Mouse (Mus musculus) megakaryocyte progenitor cell, adult 5-6 weeks (primary cell): ENCODE measurements around the gene Bzw2. TPM values are rescaled to one million over a fixed set of nuclear protein-coding genes. Genes with fewer than 3 reads are reported as not detected.

ENCODE experiments used
- ATAC-seq: replicated peaks from 2 replicates; pipeline ENCODE4 v1.8.0; 2016; ENCODE audit warnings: mild to moderate bottlenecking, moderate TSS enrichment, inconsistent platforms; ENCODE audit not compliant: poor library complexity
- total RNA-seq, 2 experiments: library from RNA; stranded (forward) in 1 of 2; stranded (reverse) in 1 of 2; fragments of 157-497, 149-512 nt in 1 of 2; fragments of 200-1000 nt in 1 of 2; gene quantifications; 2 replicates each; pipeline versions ENCODE4 v1.2.3 to v1.2.4; 2015 to 2017

Bzw2 gene
- total RNA-seq, 2 experiments from 2014 or later: 111 to 156 TPM

DNA sequence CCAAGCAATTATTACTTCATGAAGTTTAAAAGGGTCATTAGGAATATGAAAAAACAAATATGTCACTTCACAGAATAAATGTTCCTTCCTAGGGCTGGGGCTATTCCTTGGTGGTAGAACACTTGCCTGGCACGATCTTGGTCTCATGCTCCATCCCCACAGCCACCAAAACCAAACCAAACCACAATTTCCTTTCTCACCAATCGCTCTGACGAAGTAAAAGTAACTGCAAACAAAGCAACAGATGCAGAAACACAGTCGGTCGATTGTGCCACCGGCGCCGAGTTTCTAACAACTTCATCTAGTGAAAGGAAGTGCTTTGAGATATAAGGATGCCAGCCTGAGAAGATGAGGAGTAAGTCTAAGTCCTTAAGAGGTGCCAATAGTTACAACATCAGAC, 21.6 kb downstream of the Bzw2 start:
- ATAC-seq: 0 out of 2 replicates have a peak, but pooled peaks have one; percentile 24

DNA sequence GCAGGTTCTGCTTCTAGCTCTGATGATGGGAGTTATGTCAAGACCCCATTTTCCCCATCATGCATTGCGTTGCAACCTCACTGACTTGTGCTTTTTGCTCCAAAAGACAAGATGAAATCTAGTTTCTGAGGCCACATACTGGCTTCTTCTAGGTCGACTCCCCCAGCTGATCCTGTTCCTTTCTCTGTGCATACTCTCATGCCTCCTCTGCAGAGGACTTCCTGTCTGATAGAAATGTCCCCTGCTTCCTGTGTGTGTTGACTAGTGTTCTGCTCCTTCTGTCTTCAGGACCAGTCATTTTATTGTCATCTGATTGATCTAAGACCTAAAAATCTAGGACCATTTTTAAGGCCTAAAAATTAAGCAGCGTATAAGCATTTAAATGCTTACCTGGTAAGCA, 22.5 kb downstream of the Bzw2 start:
- no peak for ATAC-seq

DNA sequence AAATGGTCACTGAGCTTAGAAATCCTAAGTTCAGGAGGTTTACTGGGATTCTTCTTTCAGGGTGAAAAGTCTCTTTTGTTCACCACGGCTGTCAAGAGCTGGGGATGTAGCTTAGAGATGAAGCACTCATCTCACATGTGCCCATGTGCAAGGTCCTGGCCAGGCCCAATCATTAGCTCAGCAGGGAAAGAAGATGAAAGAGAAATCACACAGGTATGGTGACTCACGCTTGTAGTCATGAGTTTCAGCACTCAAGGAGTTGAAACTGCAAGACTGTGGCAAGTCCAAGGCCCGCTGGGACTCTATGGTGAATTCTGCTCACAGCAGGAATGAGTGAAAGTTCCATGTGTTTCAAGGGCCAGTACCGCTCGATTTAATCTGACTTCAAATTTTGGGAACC, 23.8 kb downstream of the Bzw2 start:
- ATAC-seq: no peak

DNA sequence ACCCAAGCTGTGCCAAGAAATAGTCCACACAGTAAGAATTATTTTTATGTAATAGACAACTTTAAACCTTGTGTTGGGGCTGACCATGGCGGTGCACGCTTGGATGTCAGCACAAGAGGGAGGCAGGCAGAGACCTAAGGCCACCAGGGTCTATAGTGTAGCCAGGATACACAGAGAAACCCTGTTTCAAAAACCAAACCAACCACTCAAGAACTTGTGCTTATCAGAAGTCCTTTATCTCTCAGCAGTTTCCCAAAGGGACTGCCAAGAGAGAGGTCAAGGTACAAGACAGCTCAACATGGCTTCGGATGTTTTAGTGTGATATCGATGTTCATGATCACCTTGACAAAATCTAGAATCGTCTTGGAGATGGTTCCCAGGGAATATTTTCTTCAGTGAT, 24.3 kb downstream of the Bzw2 start:
- no peak for ATAC-seq

DNA sequence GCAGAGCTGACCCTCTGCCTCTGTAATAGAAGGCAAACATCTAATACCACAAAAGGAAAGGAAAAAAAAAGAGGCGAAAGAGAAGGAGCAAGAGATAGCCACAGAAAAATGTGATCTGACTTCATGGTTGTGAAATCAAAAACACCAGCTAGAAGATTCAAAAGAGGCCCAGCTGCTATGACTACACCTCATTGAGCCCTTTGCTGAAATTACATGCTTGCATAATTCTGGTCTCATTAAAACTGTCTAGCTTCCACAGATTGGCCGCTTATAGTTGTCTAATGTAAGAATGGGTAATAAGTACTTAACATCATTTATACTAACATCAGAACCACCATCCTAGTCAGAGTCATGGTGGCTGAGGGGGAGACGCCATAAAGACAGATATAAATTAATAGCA, 25.2 kb downstream of the Bzw2 start:
- ATAC-seq: peak; percentile 56; the same call in 1 of the 2 replicates

DNA sequence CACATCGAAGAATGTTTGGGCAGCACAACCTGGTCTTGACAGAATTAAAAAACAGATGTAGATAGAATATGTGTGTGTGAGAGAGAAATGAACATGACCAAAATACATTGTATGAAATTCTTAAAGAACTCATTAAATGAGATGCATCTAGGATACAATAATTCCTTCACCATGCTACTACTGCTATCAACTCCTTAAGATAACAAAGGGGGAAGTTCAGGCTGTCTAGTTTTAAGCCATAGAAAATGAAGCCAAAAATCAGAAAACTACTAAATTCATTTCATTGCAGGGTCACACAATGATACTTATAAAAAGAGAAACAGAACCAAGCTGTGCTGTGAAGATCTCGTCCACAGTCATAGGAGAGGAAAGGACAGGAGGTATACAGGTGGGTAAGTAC, 25.6 kb downstream of the Bzw2 start:
- ATAC-seq: no peak

DNA sequence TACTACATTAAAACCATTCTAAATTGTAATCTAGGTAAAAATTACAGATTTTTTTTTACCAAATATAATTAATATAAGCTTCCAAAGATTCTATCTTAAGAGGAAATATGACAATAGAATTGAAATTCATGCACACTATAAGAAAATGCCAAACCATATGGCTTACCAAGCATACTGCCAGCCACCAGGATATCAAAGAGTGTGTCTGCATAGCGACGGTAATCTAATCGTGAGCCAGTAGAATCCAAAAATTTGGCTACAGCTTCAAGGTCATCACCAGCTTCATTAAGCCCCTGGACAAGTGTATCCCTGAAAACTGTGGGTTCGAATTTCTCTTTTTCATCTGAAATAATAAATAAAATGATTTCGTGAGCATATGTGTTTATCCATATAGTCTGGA, 28.1 kb downstream of the Bzw2 start:
- ATAC-seq: no peak

DNA sequence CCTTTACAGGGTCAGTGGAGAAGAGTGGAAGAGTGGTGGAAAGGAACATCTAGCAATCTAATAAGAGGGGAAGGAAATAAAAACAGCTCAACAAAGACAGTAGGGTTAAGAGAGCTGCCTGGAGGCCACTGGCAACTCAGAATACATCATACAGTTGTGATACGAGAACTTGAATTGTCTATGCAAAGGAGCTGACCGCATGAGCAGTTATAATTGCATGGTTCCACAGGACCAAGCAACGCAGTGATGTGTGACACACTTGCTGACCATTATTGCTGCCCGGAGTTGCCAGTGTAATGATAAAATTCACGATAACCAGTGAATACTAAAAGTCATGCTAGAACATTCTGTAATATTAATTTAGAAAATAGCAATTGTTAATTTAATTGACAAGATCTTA, 31.8 kb downstream of the Bzw2 start:
- no peak for ATAC-seq

DNA sequence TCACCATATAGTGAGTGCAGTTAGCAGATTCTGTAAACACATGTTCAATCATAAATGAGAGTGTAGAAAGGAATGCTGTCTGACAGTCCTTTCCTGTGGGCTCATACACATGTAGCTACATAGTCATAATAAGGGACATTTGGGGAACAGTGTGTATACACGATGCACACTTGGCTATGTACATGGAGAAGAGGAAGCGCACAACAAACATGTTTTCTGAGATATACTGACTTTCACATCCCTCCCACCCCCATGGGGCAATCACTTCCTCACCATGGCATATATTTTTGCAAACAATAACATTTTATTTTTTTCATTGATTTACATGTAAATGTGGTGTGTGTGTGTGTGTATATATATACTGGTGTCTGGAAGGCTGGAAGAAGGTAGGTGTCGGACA, 38.6 kb downstream of the Bzw2 start:
- ATAC-seq: peak; percentile 46; the same call in 1 of the 2 replicates

DNA sequence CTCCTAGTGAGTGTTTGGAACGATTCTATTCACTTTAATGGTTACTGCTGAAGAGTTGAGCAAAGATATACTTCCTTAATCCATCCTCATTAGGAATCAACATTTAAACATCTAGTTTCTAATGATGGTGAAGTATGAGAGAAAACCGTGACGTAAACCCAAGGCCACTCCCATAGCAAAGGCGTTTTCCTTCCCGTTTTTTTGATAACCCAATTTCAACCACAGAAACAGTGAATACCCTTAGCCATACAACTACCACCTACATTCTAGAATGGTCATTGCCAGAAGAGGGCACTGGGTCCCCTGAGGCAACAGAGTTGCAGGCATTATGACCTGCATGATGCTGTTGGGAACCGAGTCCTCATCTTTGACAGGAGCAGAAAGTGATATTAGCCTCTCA, 40.7 kb downstream of the Bzw2 start:
- ATAC-seq: peak; percentile 31; the same call in 1 of the 2 replicates

DNA sequence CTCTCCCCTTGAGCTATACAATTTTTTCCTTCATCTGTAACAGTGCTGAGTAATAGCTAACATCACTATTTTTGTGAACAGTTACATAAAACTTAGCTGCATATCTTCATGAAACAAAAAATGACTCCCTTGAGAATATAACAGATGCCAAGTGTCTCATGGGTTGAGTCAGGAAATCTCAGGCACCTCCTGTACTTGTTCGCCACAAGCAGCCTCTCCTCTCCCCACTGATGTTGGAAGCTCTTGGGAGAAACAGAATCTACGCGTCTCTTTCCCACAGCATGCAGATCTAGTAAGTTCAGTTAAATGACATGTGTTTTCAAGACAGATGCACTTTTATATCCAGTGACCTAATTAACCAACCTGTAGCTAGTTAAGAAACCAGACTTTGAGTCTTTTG, 45.8 kb downstream of the Bzw2 start:
- ATAC-seq: no peak

DNA sequence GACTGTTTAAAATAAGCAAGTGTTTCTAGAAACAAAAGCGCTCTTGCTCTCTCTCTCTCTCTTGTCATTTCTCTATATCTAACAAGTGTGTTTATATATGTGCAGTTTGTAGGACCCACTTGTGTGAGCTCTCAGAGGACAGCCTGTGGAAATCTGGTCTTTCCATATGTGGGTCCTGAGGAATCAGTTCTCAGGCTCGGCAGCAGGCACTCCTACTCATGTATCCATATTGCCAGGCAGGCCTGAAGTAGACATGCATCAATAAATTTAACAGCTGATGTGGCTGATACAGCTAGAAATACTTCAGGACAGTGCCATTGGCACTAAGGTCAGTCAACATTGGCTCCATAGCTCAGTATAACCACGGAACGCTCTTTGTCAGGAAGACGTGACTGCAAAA, 46.8 kb downstream of the Bzw2 start:
- no peak for ATAC-seq

DNA sequence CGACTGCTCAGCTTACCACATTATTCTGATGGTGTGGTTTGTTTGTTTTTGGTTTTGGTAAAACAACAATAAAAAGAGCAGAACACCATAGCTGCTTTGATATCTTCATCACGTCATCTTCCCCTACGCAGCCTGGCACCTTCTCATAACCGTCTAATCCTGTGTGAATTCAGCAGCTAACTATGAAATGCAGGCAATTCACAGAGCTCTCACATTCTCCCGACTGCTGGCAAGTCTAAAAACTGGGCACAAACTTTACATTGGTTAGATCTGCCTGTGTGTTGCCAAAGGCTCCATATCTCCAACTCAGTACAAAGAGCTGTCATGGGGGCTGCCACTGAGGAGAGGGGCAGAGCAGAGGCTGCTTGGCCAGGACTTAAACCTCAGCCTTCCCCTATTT, 47.4 kb downstream of the Bzw2 start:
- no peak for ATAC-seq

DNA sequence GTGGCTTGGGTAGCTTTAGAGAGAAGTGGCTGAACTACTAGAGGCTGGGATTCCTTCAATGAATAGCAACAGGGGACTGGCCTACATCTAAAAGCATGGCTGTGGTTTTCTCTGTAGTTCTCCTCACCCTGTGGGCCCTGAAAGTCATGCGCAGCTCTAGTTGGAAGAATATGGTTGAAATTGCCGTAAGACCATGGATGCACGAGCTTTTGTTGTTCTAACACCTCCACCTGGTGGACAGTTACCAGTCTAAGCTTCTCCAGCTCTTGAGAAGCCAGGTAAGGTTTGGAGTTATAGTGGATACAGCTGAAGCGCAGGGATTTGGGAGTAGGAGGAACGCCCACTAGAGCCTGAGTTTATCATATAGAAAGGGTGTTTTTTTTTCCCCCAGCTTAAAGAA, 49.4 kb downstream of the Bzw2 start:
- no peak for ATAC-seq

DNA sequence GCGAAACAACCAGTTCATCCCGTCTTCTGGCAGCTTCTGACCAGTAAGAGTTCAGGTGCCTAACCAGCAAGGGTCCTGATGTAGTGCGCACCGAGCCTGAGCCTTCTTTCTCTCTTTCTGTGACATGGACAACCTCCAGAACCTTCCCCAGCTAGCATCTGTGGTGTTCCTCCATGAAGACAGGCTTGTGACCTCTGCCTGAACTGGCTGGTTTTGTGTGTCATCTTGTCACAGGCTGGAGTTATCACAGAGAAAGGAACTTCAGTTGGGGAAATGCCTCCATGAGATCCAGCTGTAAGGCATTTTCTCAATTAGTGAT, 54.3 kb downstream of the Bzw2 start:
- ATAC-seq: no peak

DNA sequence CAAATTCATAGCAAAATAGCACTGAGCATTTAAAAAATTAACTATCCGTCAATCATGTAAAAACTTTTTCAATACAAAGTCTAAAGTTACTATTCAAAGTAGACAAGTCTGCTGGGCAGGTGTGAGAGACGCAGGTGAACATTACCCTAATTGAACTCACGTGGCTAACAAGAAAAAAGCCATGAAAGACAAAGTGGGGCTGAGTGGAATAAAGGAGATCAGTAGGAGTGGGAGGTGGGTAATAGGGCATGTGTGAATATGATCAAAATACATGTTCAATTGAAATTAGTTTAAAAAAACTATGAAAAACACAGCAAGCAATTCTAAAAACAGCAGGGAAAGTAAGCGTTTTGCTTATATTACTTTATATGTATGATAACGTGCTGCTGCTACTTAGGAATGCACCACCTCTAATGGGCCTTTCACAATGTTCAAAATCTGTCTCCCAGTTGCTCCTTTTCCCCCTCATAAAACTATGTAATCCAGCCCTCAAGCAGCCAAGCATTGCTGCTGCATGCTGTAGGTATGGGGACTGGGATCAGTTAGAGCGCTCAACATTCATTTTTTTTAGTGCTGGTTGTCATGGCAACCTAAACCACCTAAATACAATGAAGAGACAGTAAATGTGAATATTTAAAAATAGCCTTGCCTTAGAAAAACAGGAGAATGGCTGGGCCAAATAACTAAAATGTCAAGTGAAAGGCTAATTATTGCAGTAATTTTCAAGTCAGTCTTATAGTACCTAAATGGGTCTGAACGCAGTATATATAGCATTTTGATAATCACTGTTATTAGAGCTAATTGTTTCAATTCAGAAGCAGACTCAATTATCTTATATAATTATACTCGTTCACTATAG, 54.9 kb downstream of the Bzw2 start:
- ATAC-seq: no peak

DNA sequence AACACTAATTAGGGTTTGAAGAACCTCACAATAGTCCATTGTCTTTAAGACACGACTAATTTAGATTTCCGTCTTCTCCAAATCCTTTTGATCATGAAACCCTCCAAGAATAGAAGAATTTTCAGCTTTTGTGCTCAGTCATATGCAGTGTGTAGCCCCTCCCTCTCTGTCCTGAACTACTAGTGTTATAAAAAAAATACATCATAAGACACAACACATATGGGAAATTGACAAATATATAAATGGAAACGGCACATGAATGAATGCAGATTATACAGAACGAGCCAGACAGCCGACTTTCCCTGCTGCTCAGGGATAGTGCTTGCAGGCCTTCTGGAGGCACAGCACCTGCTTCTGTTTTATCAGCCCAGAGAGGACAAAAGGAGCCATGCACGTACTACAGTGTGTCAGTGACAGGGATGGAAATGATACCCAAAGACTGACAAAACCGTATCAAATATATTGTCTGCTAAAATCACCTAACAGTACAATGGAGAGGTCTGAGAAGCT, 62.5 kb downstream of the Bzw2 start:
- ATAC-seq: no peak

DNA sequence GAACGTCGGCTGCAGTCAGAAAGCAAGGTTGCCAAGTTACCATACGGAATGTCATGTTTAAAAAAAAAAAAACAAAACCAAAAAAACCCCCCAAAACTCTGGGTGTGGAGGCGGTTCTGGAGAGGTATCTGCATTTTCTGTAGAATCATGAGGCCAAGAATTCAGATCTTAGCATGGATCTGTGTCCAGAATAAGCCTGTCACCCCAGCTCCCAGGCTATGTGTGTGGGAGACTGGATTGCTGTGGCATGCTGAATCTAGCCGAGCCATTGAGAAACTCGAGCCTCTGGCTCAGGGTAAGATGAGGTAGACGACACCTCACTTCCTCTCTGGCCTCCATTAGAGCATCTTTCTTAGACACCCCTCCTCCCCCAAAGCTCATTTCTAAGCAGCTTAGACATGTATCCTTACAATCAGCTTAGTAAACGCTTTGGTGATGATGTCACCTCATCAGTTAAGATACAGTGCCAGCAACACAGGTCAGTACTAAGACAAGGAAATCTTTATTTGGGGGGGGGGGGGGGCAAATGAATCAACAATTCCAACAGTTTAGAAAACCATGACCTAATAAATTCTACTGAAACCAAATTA, 64.7 kb downstream of the Bzw2 start:
- ATAC-seq: no peak

DNA sequence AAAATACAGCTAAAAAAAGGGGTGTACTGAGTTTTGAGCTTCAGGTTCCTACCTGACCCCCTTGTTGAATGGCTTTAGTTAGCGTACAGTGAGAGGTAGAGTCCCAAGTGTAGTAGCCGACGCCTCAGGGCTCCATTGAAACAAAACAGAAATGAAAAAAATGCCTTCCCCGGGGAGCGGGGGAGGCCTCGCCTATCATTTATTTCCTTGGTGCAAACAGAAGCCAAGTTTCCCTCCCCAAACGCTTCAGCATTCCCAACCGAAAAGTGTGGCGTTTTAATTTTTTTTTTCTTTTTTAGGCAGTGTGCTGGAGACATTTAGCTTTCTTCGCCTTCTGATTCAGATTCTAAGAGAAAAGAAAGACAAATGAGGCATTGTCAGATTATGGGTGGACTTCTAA, 65.9 kb downstream of the Bzw2 start:
- no peak for ATAC-seq

DNA sequence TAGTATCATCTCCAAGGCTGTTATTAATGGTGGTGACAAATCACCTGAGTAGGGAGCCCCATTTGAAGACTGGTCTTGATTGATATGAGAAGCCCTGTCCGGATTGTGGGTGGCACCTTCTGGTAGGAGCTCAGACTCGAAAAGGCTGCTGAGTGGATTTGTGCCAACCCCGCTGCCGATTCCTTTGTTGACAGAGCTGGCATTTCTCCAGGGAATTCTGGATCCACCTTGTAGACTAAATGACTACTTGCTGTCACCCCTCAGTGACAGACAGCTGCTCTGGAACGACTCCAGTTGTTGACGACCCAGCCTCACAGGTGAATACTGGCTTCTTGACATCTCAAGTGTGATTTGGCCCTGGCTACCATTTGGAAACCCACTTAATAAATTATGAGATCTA, 68.7 kb downstream of the Bzw2 start:
- ATAC-seq: peak; percentile 6; the same call in 1 of the 2 replicates

DNA sequence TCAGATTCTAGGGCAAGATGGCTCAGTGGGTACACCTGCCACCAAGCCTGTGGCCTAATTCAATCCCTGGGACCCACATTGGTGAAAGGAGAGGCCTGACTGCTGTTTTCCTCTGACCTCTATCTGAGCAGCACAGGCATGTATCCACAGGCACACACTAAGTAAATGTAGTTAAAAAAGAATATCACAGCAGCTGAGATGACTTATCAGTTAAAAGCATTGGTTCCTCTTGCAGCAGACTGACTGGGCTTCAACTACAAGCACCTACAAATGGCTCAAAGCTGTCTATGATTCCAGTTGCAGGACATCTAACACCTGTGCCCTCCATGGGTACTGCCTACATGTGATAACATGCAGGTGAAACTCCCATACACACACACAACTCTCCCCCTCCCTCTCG, 69.1 kb downstream of the Bzw2 start:
- peak; percentile 64 for ATAC-seq

DNA sequence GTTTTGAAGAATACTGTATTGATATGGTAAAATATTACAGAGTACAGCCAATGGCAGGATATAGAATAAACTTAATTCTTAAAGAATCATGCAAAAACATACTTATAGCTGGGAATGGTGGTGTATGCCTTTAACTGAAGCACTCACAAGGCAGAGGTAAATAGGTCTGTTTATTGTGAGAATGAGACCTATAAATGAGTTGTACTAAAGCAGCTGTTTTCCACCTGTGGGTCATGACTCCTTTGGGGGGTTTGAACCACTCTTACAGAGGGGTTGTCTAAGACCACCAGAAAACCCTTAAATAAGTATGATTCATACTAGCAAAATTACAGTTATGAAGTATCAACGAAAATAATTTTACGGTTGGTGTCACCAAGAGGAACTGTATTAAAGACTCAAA, 72.5 kb downstream of the Bzw2 start:
- no peak for ATAC-seq
